Mouse (Mus musculus): ENCODE data around the gene Madcam1. TPM values are rescaled to one million over a fixed set of nuclear protein-coding genes. Genes with fewer than 3 reads are reported as not detected.

Gene Madcam1
- polyA plus RNA-seq, 2 experiments = 0.10 to 0.20 TPM

GRCm38 (mm10) chr10:79706406-79707094 lies 42.2 kb downstream of the Madcam1 start:
- peak overlapping the region; percentile 100 for H3K4me2 ChIP-seq (ENCODE audit: low read depth)
- TF ChIP-seq CTCF (IDR thresholded peaks at IDR 0.05; ENCODE audit: low read depth) (no peak), EP300 (IDR thresholded peaks at IDR 0.05; ENCODE audit: low read depth) (no peak)
- DNase-seq (ENCODE audit: low read depth in 3 of 3, low spot score in 3 of 3) (no peak), ATAC-seq (ENCODE audit: insufficient read depth) (no peak)
- H3K4me1 ChIP-seq (replicated peaks; ENCODE audit: control insufficient read depth in 2 of 2, insufficient read depth in 2 of 2, low read length in 1 of 2) = peaks cover 24 to 39% of the 10 kb centered on the region in 2 experiments
- no peaks in the 10 kb centered on the region for H3K27me3 ChIP-seq (ENCODE audit: control insufficient read depth, insufficient read depth, low read length)
- peak overlapping the region; percentile 98 for H3K27ac ChIP-seq
- WGBS (ENCODE audit: insufficient replicate concordance) = 52% methylated on average over 5 of the region's 5 CpGs
- H3K9ac ChIP-seq (replicated peaks) = peak overlapping the region; percentile 97
- H3K4me3 ChIP-seq (ENCODE audit: insufficient read depth in 1 of 2, low read depth in 2 of 2, low read length in 2 of 2) = peak overlapping the region; percentile 86 to 100
- no peaks in the 10 kb centered on the region for H3K9me3 ChIP-seq (ENCODE audit: control insufficient read depth, low read length)
- peaks cover 54% of the 10 kb centered on the region for H3K36me3 ChIP-seq (replicated peaks; ENCODE audit: control insufficient read depth, insufficient read depth, low read depth)

GRCm38 (mm10) chr10:79707162-79707561 lies 42.8 kb downstream of the Madcam1 start:
- Histone ChIP-seq H3K9me3 (ENCODE audit: control insufficient read depth, low read length) (no peaks in the 10 kb centered on the region), H3K27ac (peak overlapping the region; percentile 98), H3K36me3 (replicated peaks; ENCODE audit: control insufficient read depth, insufficient read depth, low read depth) (peaks cover 60% of the 10 kb centered on the region), H3K27me3 (ENCODE audit: control insufficient read depth, insufficient read depth, low read length) (no peaks in the 10 kb centered on the region), H3K4me3 (ENCODE audit: insufficient read depth in 1 of 2, low read depth in 2 of 2, low read length in 2 of 2) (peak overlapping the region; percentile 86 to 100), H3K4me2 (ENCODE audit: low read depth) (peak overlapping the region; percentile 100), H3K9ac (replicated peaks) (peak overlapping the region; percentile 97), H3K4me1 (replicated peaks; ENCODE audit: control insufficient read depth in 2 of 2, insufficient read depth in 2 of 2, low read length in 1 of 2) (peaks cover 24 to 38% of the 10 kb centered on the region in 2 experiments)
- ATAC-seq (ENCODE audit: insufficient read depth) = no peak
- TF ChIP-seq CTCF (IDR thresholded peaks at IDR 0.05; ENCODE audit: low read depth) (no peak), EP300 (IDR thresholded peaks at IDR 0.05; ENCODE audit: low read depth) (no peak)
- DNase-seq (ENCODE audit: low read depth in 3 of 3, low spot score in 3 of 3) = no peak
- WGBS (ENCODE audit: insufficient replicate concordance) = 80% methylated on average over 1 of the region's 1 CpGs

DNA sequence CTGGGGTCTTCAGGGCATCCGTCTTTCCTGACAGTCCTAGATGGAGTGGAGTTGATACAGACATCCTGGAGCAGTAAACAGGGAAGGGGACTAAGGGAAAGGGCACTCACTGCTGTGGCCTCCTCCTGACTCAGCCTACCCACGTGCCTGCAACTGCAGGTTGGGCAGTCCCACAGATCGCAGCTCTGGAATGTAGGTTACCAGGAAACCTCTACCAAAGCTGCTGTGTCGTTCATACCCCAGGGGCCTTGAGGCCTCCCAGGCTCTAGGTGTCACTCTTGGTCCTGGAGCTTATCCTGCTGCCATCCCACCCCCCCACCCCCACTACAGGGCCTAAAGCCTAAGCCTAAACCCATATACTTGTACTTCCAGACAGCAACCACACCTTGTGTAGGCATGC lies 43.4 kb downstream of the Madcam1 start:
- peak overlapping the region; percentile 100 for H3K4me2 ChIP-seq (ENCODE audit: low read depth)
- peak overlapping the region; percentile 19; the same call in 1 of the 2 replicates for H3K9ac ChIP-seq (replicated peaks)
- DNase-seq (ENCODE audit: low read depth in 3 of 3, low spot score in 3 of 3) = no peak
- no peaks in the 10 kb centered on the region for H3K27me3 ChIP-seq (ENCODE audit: control insufficient read depth, insufficient read depth, low read length)
- no peaks in the 10 kb centered on the region for H3K9me3 ChIP-seq (ENCODE audit: control insufficient read depth, low read length)
- no peak for ATAC-seq (ENCODE audit: insufficient read depth)
- peak overlapping the region; percentile 98 for H3K27ac ChIP-seq
- H3K36me3 ChIP-seq (replicated peaks; ENCODE audit: control insufficient read depth, insufficient read depth, low read depth) = peaks cover 63% of the 10 kb centered on the region
- TF ChIP-seq EP300 (IDR thresholded peaks at IDR 0.05; ENCODE audit: low read depth) = no peak
- TF ChIP-seq CTCF (IDR thresholded peaks at IDR 0.05; ENCODE audit: low read depth) = no peak
- H3K4me3 ChIP-seq (ENCODE audit: insufficient read depth in 1 of 2, low read depth in 2 of 2, low read length in 2 of 2) = peak overlapping the region; percentile 86 to 100; a peak in 3 of 4 replicates
- WGBS (ENCODE audit: insufficient replicate concordance) = 55% methylated on average over 4 of the region's 4 CpGs
- H3K4me1 ChIP-seq (replicated peaks; ENCODE audit: control insufficient read depth in 2 of 2, insufficient read depth in 2 of 2, low read length in 1 of 2) = peaks cover 26 to 42% of the 10 kb centered on the region in 2 experiments

DNA sequence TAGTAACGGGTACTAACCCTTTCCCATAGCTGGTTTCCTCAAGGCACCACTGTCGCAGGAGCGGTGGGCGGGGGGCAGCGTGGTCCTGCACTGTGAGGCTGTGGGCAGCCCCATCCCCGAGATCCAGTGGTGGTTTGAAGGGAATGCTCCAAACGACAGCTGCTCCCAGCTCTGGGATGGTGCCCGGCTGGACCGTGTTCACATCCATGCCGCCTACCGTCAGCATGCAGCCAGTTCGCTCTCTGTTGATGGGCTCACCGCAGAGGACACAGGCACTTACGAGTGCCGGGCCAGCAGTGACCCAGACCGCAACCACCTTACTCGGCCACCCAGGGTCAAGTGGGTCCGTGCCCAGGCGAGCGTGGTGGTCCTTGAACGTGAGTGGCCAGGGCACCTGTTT lies 44.3 kb downstream of the Madcam1 start:
- no peak overlapping the region for H3K4me3 ChIP-seq (ENCODE audit: insufficient read depth in 1 of 2, low read depth in 2 of 2, low read length in 2 of 2)
- TF ChIP-seq CTCF (IDR thresholded peaks at IDR 0.05; ENCODE audit: low read depth) (no peak), EP300 (IDR thresholded peaks at IDR 0.05; ENCODE audit: low read depth) (no peak)
- no peaks in the 10 kb centered on the region for H3K9me3 ChIP-seq (ENCODE audit: control insufficient read depth, low read length)
- DNase-seq (ENCODE audit: low read depth in 3 of 3, low spot score in 3 of 3) (no peak), ATAC-seq (ENCODE audit: insufficient read depth) (no peak)
- H3K4me2 ChIP-seq (ENCODE audit: low read depth) = peak overlapping the region; percentile 100; the same call in 1 of the 2 replicates
- peaks cover 68% of the 10 kb centered on the region for H3K36me3 ChIP-seq (replicated peaks; ENCODE audit: control insufficient read depth, insufficient read depth, low read depth)
- no peaks in the 10 kb centered on the region for H3K27me3 ChIP-seq (ENCODE audit: control insufficient read depth, insufficient read depth, low read length)
- peaks cover 29 to 49% of the 10 kb centered on the region in 2 experiments for H3K4me1 ChIP-seq (replicated peaks; ENCODE audit: control insufficient read depth in 2 of 2, insufficient read depth in 2 of 2, low read length in 1 of 2)
- no peak overlapping the region for H3K9ac ChIP-seq (replicated peaks)
- no peak overlapping the region for H3K27ac ChIP-seq
- WGBS (ENCODE audit: insufficient replicate concordance) = 91% methylated on average over 21 of the region's 21 CpGs

GRCm38 (mm10) chr10:79709307-79709706 lies 44.9 kb downstream of the Madcam1 start:
- H3K4me2 ChIP-seq (ENCODE audit: low read depth) = no peak overlapping the region; the same call in 1 of the 2 replicates
- TF ChIP-seq CTCF (IDR thresholded peaks at IDR 0.05; ENCODE audit: low read depth) (no peak), EP300 (IDR thresholded peaks at IDR 0.05; ENCODE audit: low read depth) (no peak)
- ATAC-seq (ENCODE audit: insufficient read depth) = no peak
- DNase-seq (ENCODE audit: low read depth in 3 of 3, low spot score in 3 of 3) = no peak
- H3K9ac ChIP-seq (replicated peaks) = no peak overlapping the region
- H3K36me3 ChIP-seq (replicated peaks; ENCODE audit: control insufficient read depth, insufficient read depth, low read depth) = peaks cover 68% of the 10 kb centered on the region
- H3K9me3 ChIP-seq (ENCODE audit: control insufficient read depth, low read length) = no peaks in the 10 kb centered on the region
- H3K4me3 ChIP-seq (ENCODE audit: insufficient read depth in 1 of 2, low read depth in 2 of 2, low read length in 2 of 2) = no peak overlapping the region
- no peaks in the 10 kb centered on the region for H3K27me3 ChIP-seq (ENCODE audit: control insufficient read depth, insufficient read depth, low read length)
- H3K27ac ChIP-seq = no peak overlapping the region
- peaks cover 27 to 48% of the 10 kb centered on the region in 2 experiments for H3K4me1 ChIP-seq (replicated peaks; ENCODE audit: control insufficient read depth in 2 of 2, insufficient read depth in 2 of 2, low read length in 1 of 2)
- WGBS (ENCODE audit: insufficient replicate concordance) = 36% methylated on average over 7 of the region's 7 CpGs
